Mouse (Mus musculus) MEL (cell line): ENCODE results near the gene Pakap.

Experiments
- CHD2 ChIP-seq: IDR thresholded peaks from 2 replicates; pipeline ENCODE4 v1.6.1; 2011; ENCODE audit warnings: low read length, improper control_type of control experiment
- CTCF ChIP-seq, 3 experiments: IDR thresholded peaks in 2 of 3; conservative IDR thresholded peaks in 1 of 3; 2 replicates each; pipeline ENCODE4 v1.5.1; 2011 to 2012; ENCODE audit warnings: low read length in 3 of 3, low read depth in 2 of 3, mild to moderate bottlenecking in 2 of 3, improper control_type of control experiment in 1 of 3, inconsistent platforms in 1 of 3, mixed read lengths in 1 of 3, moderate library complexity in 1 of 3; ENCODE audit not compliant: control insufficient read depth in 1 of 3, insufficient read depth in 1 of 3, poor library complexity in 1 of 3, severe bottlenecking in 1 of 3
- E2F4 ChIP-seq: IDR thresholded peaks from 2 replicates; pipeline ENCODE4 v1.6.1; 2011; ENCODE audit warnings: low read depth, low read length, improper control_type of control experiment, borderline replicate concordance
- MAFK ChIP-seq: IDR thresholded peaks from 2 replicates; pipeline ENCODE4 v1.6.1; 2011; ENCODE audit warnings: low read depth, mild to moderate bottlenecking, low read length, improper control_type of control experiment, borderline replicate concordance
- POLR2A ChIP-seq, 2 experiments: IDR thresholded peaks; 2 replicates each; pipeline ENCODE4 v1.6.1; 2011 to 2012; ENCODE audit warnings: low read length in 2 of 2, mild to moderate bottlenecking in 2 of 2, control low read depth in 1 of 2, improper control_type of control experiment in 1 of 2, low read depth in 1 of 2, moderate library complexity in 1 of 2; ENCODE audit not compliant: control insufficient read depth in 1 of 2, insufficient read depth in 1 of 2, poor library complexity in 1 of 2
- RCOR1 ChIP-seq: IDR thresholded peaks from 2 replicates; pipeline ENCODE4 v1.6.1; 2012; ENCODE audit warnings: low read depth, mild to moderate bottlenecking, inconsistent platforms, low read length, improper control_type of control experiment
- TAL1 ChIP-seq: IDR thresholded peaks from 2 replicates; pipeline ENCODE4 v1.6.1; 2012; ENCODE audit warnings: mild to moderate bottlenecking, inconsistent platforms, low read length, moderate library complexity, mixed read lengths
- USF1 ChIP-seq: IDR thresholded peaks from 2 replicates; pipeline ENCODE4 v1.6.1; 2014; ENCODE audit warnings: low read depth, mild to moderate bottlenecking, inconsistent platforms, low read length, improper control_type of control experiment, moderate library complexity
- ZC3H11A ChIP-seq: IDR thresholded peaks from 2 replicates; pipeline ENCODE4 v1.6.1; 2012; ENCODE audit warnings: low read depth, mild to moderate bottlenecking, inconsistent platforms, low read length, improper control_type of control experiment

DNA sequence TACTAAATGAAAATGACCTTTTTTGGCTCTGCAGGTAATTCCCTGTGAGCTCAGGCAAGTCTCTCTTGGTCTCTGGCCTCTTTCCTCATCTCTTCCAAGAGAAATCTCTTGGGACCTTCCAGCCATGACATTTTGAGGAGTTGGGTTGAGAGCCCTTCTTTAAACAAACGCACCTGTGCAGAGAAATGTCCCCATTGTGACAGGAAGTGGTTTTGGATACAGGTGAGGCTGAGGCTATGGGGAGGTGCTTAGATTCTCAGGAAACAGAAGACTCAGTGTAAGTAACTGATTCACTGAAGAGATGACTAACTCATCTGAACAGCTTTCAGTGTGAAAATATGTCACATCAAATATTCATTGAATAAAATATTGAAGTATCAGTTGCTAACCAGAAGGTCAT is 88.0 kb downstream of the Pakap start:
- TF ChIP-seq USF1 (no peak), POLR2A (IDR thresholded peaks at IDR 0.05; ENCODE audit: control insufficient read depth in 1 of 2, insufficient read depth in 1 of 2, low read depth in 1 of 2, low read length in 2 of 2, poor library complexity in 1 of 2) (no peak), CHD2 (no peak), CTCF (IDR thresholded peaks at IDR 0.05 in 2 of 3, conservative IDR thresholded peaks at IDR 0.05 in 1 of 3; ENCODE audit: control insufficient read depth in 1 of 3, insufficient read depth in 1 of 3, low read depth in 2 of 3, low read length in 3 of 3, poor library complexity in 1 of 3, severe bottlenecking in 1 of 3) (no peak), TAL1 (no peak), ZC3H11A (no peak), E2F4 (no peak), MAFK (no peak), RCOR1 (no peak)
